Mouse (Mus musculus) brain, embryonic 14.5 days (tissue): ENCODE results near the gene Erg.

Experiments used
- CTCF ChIP-seq: fragments of 200-500 bp; IDR thresholded peaks from 2 replicates; pipeline ENCODE4 v1.5.1; 2012; ENCODE audit warnings: inconsistent platforms, mild to moderate bottlenecking, moderate library complexity, borderline replicate concordance; ENCODE audit not compliant: insufficient read depth, insufficient read length; ENCODE audit errors: extremely low read depth
- POLR2A ChIP-seq: fragments of 200-500 bp; IDR thresholded peaks from 2 replicates; pipeline ENCODE4 v1.6.1; 2012; ENCODE audit warnings: mild to moderate bottlenecking, inconsistent platforms, borderline replicate concordance; ENCODE audit not compliant: poor library complexity, insufficient read depth, insufficient read length, severe bottlenecking; ENCODE audit errors: extremely low read depth

DNA sequence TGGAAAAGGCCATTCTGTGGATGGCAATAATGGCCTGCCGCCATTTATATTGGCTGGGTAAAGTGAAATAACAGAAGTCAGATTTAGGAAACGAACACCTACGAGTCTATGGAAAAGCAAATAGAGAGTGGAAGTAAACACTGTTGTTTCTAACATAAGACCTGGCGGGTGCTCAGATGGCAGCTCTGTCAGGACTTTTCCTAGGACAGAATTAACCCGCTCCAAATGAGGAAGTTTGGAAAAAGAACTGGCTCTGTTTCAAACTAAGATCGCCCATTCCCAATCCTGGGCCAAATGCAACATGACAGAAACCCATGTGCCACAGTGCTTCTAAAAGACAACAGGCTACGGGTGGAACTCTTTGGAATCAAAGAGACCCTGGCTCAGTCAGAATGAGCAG lies 224.4 kb downstream of the Erg start:
- TF ChIP-seq POLR2A (no peak), CTCF (no peak)
